Mouse (Mus musculus) heart, adult 2 months (tissue): Measurements from ENCODE around the gene Ttc38. TPM values are rescaled to one million over a fixed set of nuclear protein-coding genes. Genes with fewer than 3 reads are reported as not detected.

Experiments used
- DNase-seq, 2 experiments: peaks; one replicate each; pipeline ENCODE4 v3.0.0; 2021
- H3K27ac ChIP-seq: fragments of 200-600 bp; 2 replicates; pipeline ENCODE4 v1.8.1; 2022
- H3K27me3 ChIP-seq: fragments of 200-500 bp; 2 replicates; pipeline ENCODE4 v1.6.1; 2012; ENCODE audit warnings: mild to moderate bottlenecking, low read length, inconsistent platforms, mixed read lengths; ENCODE audit not compliant: control insufficient read depth, insufficient read depth
- H3K36me3 ChIP-seq: fragments of 200-500 bp; 2 replicates; pipeline ENCODE4 v1.6.1; 2012; ENCODE audit warnings: low read length, inconsistent platforms; ENCODE audit not compliant: control insufficient read depth, insufficient read depth
- H3K4me1 ChIP-seq: fragments of 200-500 bp; 2 replicates; pipeline ENCODE4 v1.6.1; 2011; ENCODE audit warnings: low read length; ENCODE audit not compliant: control insufficient read depth, insufficient read depth
- H3K4me3 ChIP-seq: fragments of 200-600 bp; 2 replicates; pipeline ENCODE4 v1.8.1; 2022
- H3K79me2 ChIP-seq: fragments of 200-500 bp; replicated peaks from 2 replicates; pipeline ENCODE4 v1.6.1; 2012; ENCODE audit warnings: mild to moderate bottlenecking, inconsistent platforms, low read length, moderate library complexity, mixed read lengths; ENCODE audit not compliant: control insufficient read depth, insufficient read depth
- H3K9ac ChIP-seq: fragments of 200-500 bp; 2 replicates; pipeline ENCODE4 v1.6.1; 2012; ENCODE audit warnings: low read depth, mild to moderate bottlenecking, control low read depth, inconsistent platforms, low read length, mixed read lengths
- CTCF ChIP-seq: fragments of 200-600 bp; IDR thresholded peaks from 2 replicates; pipeline ENCODE4 v1.8.1; 2022; ENCODE audit warnings: antibody characterized with exemption, mild to moderate bottlenecking, moderate library complexity
- EP300 ChIP-seq: fragments of 200-500 bp; IDR thresholded peaks from 2 replicates; pipeline ENCODE4 v1.6.1; 2011; ENCODE audit warnings: low read depth, low read length, control low read depth; ENCODE audit not compliant: insufficient read depth
- POLR2A ChIP-seq: fragments of 200-500 bp; IDR thresholded peaks from 2 replicates; pipeline ENCODE4 v1.6.1; 2011; ENCODE audit warnings: mild to moderate bottlenecking, low read depth, low read length, control low read depth; ENCODE audit not compliant: insufficient read depth
- WGBS: fragments of 180-500 bp; shearing (Covaris S2); methylation state at CpG from one replicate; pipeline ENCODE4 v1.1.7; 2018; 5-methylcytosine and 5-hydroxymethylcytosine counted together
- intact Hi-C: fragments of 180-260 bp; cut with DNase I; formaldehyde crosslinking; loops from one replicate; pipeline ENCODE4 v1.15.1; 2025
- polyA plus RNA-seq: library from polyadenylated mRNA; depleted of rRNA; stranded (reverse); fragments of >200 nt; gene quantifications from 2 replicates; pipeline ENCODE4 v1.2.3, GENCODE M21; 2012
- total RNA-seq, 2 experiments: library from RNA; stranded (reverse); gene quantifications; 2 replicates each; pipeline ENCODE4 v1.2.3; 2021

The Ttc38 gene
- total and polyA plus RNA-seq, 3 experiments, result 6.8 to 21.1 (median 15.3) TPM

GRCm38 (mm10) chr15:85891971-85892370 is 59.9 kb downstream of the Ttc38 start:
- no peak for TF ChIP-seq EP300
- no peak for TF ChIP-seq POLR2A
- no peak for TF ChIP-seq CTCF
- Histone ChIP-seq H3K79me2 (no peaks in the 10 kb centered on the region), H3K4me1 (no peaks in the 10 kb centered on the region), H3K4me3 (no peak overlapping the region), H3K27me3 (no peaks in the 10 kb centered on the region), H3K9ac (no peak overlapping the region), H3K36me3 (no peaks in the 10 kb centered on the region), H3K27ac (no peak overlapping the region)
- intact Hi-C loops, result no loop called here
- no peak for DNase-seq
- WGBS, result 78% methylated on average over 10 of the region's 10 CpGs

GRCm38 (mm10) chr15:85892498-85893118 is 60.5 kb downstream of the Ttc38 start:
- Histone ChIP-seq H3K4me3 (no peak overlapping the region), H3K9ac (no peak overlapping the region), H3K36me3 (no peaks in the 10 kb centered on the region), H3K79me2 (no peaks in the 10 kb centered on the region), H3K4me1 (no peaks in the 10 kb centered on the region), H3K27me3 (no peaks in the 10 kb centered on the region), H3K27ac (no peak overlapping the region)
- intact Hi-C loops, result no loop called here
- no peak for DNase-seq
- TF ChIP-seq POLR2A (no peak), CTCF (no peak), EP300 (no peak)
- 79% methylated on average over 13 of the region's 13 CpGs for WGBS

GRCm38 (mm10) chr15:85893871-85894270 is 61.8 kb downstream of the Ttc38 start:
- WGBS, result 90% methylated on average over 7 of the region's 7 CpGs
- Histone ChIP-seq H3K27ac (no peak overlapping the region), H3K36me3 (no peaks in the 10 kb centered on the region), H3K9ac (no peak overlapping the region), H3K79me2 (no peaks in the 10 kb centered on the region), H3K4me1 (no peaks in the 10 kb centered on the region), H3K4me3 (no peak overlapping the region), H3K27me3 (no peaks in the 10 kb centered on the region)
- intact Hi-C loops, result no loop called here
- no peak for TF ChIP-seq POLR2A
- TF ChIP-seq CTCF, result no peak
- no peak for TF ChIP-seq EP300
- DNase-seq, result no peak

GRCm38 (mm10) chr15:85896284-85896683 is 64.2 kb downstream of the Ttc38 start:
- Histone ChIP-seq H3K4me3 (no peak overlapping the region), H3K9ac (no peak overlapping the region), H3K27ac (no peak overlapping the region), H3K36me3 (no peaks in the 10 kb centered on the region), H3K4me1 (no peaks in the 10 kb centered on the region), H3K79me2 (no peaks in the 10 kb centered on the region), H3K27me3 (no peaks in the 10 kb centered on the region)
- DNase-seq, result peak; percentile 57 to 83
- intact Hi-C loops, result loop anchor here (1.0 to 2.0 kb wide), 2 partner anchors 143 to 241 kb away; no protein-coding TSS in a partner anchor
- TF ChIP-seq EP300 (peak; percentile 69; the same call in 1 of the 2 replicates), POLR2A (no peak), CTCF (peak; percentile 91)
- WGBS, result 27% methylated on average over 8 of the region's 8 CpGs

GRCm38 (mm10) chr15:85897113-85897512 is 65.0 kb downstream of the Ttc38 start:
- no peaks in the 10 kb centered on the region for H3K36me3 ChIP-seq
- 83% methylated on average over 10 of the region's 10 CpGs for WGBS

GRCm38 (mm10) chr15:85899396-85899795 is 67.3 kb downstream of the Ttc38 start:
- no peak overlapping the region for H3K9ac ChIP-seq
- no peaks in the 10 kb centered on the region for H3K4me1 ChIP-seq
- no peak for DNase-seq
- intact Hi-C loops, result no loop called here
- no peaks in the 10 kb centered on the region for H3K79me2 ChIP-seq
- no peak for TF ChIP-seq POLR2A
- TF ChIP-seq EP300, result no peak
- no peak for TF ChIP-seq CTCF
- no peak overlapping the region for H3K4me3 ChIP-seq
- no peaks in the 10 kb centered on the region for H3K36me3 ChIP-seq
- 76% methylated on average over 6 of the region's 6 CpGs for WGBS
- no peak overlapping the region for H3K27ac ChIP-seq
- no peaks in the 10 kb centered on the region for H3K27me3 ChIP-seq

More at GRCm38 (mm10) chr15:85897113-85897512, 65.0 kb downstream of the Ttc38 start:
- Histone ChIP-seq H3K79me2 (no peaks in the 10 kb centered on the region), H3K27me3 (no peaks in the 10 kb centered on the region), H3K4me1 (no peaks in the 10 kb centered on the region), H3K27ac (no peak overlapping the region), H3K9ac (no peak overlapping the region), H3K4me3 (no peak overlapping the region)
- intact Hi-C loops, result loop anchor here (2.0 kb wide), 1 partner anchor 240 kb away; no protein-coding TSS in a partner anchor
- no peak for TF ChIP-seq CTCF
- TF ChIP-seq POLR2A, result no peak
- TF ChIP-seq EP300, result no peak
- DNase-seq, result no peak
